Mouse (Mus musculus): ENCODE results near the gene Bicd2. TPM values are rescaled to one million over a fixed set of nuclear protein-coding genes. Genes with fewer than 3 reads are reported as not detected.

The Bicd2 gene
- 35.9 and 42.3 TPM in 2 replicates for polyA plus RNA-seq (2012; rRNA removed)

DNA sequence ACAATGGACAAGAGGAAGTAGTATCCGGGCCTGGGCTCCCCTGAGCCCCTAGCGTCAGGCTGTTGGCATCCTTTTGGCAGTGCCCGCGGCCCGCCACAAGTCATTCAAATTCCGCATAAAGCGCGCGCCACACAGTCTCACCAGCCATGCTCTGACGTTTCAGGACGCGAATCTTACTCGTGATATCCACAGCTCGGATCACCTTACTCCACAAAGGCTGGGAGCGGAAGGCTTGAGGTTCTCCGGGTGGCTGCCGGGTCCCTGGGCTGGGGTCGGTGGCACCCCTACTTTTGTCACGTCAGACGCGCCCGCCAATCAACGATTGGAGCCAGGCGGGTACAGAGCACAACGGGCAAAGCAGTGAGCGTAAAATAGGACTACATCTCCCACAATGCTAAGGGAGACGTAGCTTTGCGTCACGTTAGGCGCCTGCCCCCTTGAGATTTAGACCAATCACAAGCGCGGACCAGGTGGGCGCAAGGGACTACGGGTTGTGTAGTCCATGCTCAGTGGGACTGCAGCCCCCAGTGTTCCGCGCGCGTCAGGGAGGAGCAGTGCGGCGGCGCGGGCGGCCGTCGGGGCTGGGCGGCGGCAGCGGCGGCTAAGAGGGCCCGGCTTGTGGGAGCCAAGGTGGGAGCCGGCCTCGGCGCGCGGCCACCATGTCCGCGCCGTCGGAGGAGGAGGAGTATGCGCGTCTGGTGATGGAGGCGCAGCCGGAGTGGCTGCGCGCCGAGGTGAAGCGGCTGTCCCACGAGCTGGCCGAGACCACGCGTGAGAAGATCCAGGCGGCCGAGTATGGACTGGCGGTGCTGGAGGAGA, at the start of gene Bicd2:
TSS of gene Bicd2 (plus strand) at position 574 of the 819 bp plus-strand sequence.
- peak; percentile 100 for DNase-seq (ENCODE audit: low read depth)
- TF ChIP-seq CTCF (IDR thresholded peaks at IDR 0.05; ENCODE audit: borderline replicate concordance, extremely low read depth, insufficient read depth, insufficient read length) (peak; percentile 26; the same call in 1 of the 2 replicates), POLR2A (IDR thresholded peaks at IDR 0.05; ENCODE audit: borderline replicate concordance, extremely low read depth, insufficient read depth, insufficient read length, poor library complexity, severe bottlenecking) (peak; percentile 97)

DNA sequence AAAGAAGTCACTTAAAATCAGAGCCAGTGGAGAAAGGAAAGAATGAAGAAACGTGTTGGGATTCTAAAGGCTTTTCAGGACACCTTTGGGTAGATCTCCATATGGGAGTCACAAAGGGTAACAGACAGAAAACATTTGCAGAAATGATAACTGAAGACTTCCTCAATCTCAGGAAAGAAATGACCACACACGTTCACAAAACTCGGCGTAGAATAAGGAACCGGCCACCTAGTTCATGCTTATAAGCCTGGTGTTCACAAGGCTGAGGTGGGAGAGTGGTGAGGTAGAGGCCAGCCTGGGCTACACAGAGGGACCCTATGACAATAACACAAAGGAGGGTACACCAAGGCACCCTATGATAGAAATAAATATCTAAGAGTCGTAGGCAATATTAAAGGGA, 49.4 kb upstream of the Bicd2 start:
- no peak for DNase-seq (ENCODE audit: low read depth)
- no peak for TF ChIP-seq POLR2A (IDR thresholded peaks at IDR 0.05; ENCODE audit: borderline replicate concordance, extremely low read depth, insufficient read depth, insufficient read length, poor library complexity, severe bottlenecking)
- no peak for TF ChIP-seq CTCF (IDR thresholded peaks at IDR 0.05; ENCODE audit: borderline replicate concordance, extremely low read depth, insufficient read depth, insufficient read length)

DNA sequence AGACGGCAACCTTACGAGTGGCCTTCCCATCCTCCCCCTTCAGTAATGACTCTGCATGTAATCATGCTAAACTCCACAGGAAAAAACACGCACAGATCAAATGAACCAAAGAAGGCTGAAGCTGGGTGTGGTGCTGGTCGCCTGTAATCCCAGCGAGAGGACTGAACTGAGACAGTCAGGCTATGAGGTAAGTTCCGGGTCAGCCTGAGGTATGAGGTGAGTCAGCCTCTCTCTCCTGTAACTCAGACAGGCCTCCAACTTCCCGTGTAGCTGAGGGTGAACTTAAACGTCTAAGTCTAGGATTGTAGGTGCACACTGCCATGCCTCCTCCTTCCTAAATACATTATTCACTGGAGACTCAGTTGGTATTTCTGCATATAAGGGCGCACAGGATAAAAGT, 47.3 kb upstream of the Bicd2 start:
- no peak for DNase-seq (ENCODE audit: low read depth)
- TF ChIP-seq CTCF (IDR thresholded peaks at IDR 0.05; ENCODE audit: borderline replicate concordance, extremely low read depth, insufficient read depth, insufficient read length) (no peak), POLR2A (IDR thresholded peaks at IDR 0.05; ENCODE audit: borderline replicate concordance, extremely low read depth, insufficient read depth, insufficient read length, poor library complexity, severe bottlenecking) (no peak)

DNA sequence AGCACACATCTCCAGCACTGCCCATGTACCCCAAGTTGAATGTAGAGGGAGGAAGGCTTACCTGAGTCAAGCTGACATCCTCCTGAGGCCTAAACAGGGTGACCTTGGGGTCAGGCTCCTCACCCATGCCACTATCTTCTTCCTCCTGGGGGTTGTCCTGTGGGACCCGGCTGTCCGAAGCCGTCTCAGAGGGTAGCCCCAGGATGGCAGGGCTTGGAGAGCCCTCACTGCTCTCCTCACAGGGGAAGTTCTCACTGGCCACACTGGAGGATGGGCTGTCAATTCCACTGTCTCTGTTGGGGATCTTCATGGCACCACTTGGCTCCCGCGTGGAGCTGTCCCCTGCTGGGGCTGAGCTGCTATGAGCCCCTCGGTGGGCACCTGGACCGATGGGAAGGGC, 45.1 kb upstream of the Bicd2 start:
- no peak for DNase-seq (ENCODE audit: low read depth)
- TF ChIP-seq POLR2A (IDR thresholded peaks at IDR 0.05; ENCODE audit: borderline replicate concordance, extremely low read depth, insufficient read depth, insufficient read length, poor library complexity, severe bottlenecking) (no peak), CTCF (IDR thresholded peaks at IDR 0.05; ENCODE audit: borderline replicate concordance, extremely low read depth, insufficient read depth, insufficient read length) (no peak)

DNA sequence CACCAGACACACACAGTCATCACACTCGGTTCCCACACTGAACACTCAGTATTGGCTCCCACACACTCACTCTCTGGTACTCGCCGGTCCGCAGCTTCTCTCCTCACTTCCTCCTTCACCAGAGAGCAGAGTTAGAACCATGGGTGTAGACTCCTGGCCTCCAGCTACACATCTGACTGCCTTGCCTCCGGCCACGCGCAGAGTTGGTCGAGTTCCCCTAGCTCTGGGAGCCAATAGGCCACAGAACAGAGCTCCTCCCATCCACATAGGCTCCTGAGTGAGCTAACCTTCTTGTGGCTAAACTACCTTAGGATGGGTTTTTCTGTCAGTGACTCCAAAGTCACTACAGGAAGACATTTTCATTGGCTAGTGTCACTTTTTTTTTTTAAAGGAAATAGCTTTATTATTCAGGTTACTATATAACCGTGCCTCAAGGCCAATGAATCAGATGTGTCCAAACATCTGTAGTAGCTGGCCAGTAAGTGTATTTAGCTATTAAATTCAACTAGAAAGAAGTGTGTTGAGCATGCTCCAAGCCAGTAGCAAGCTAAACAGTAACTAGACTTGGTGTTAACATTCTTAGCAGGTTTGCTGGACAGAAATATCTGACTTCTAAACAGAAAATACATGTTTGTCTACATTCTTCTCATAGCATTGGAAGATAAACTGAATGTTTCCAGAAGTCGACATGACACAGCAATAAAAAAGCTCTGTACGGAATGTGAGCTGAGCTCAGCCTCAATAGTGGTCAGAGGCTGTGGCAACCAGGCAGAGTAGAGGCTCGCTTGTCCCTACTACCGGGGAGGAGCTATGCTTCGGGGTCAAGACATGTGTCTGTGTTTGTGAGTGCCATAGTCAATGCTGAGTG, 42.6 kb upstream of the Bicd2 start:
- TF ChIP-seq CTCF (IDR thresholded peaks at IDR 0.05; ENCODE audit: borderline replicate concordance, extremely low read depth, insufficient read depth, insufficient read length) (no peak), POLR2A (IDR thresholded peaks at IDR 0.05; ENCODE audit: borderline replicate concordance, extremely low read depth, insufficient read depth, insufficient read length, poor library complexity, severe bottlenecking) (no peak)
- no peak for DNase-seq (ENCODE audit: low read depth)

DNA sequence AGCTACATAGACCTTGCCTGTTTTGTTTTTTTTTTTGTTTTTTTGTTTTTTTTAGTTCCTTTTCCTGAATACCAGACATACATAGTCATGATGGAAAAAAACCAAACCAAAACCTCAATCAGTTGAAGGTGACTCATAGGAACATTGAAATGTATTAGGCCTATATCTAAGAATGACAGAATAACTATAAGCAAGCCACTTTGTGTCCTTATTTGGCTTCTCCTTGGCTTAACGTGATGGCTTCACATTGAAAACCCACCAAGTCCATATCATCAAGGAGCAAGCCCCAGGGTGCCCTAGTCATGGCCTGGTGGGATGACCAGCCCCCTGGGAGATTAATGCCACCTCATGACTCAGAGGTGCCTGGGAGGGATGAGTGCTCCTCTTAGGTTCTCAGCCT, 40.6 kb upstream of the Bicd2 start:
- no peak for DNase-seq (ENCODE audit: low read depth)
- TF ChIP-seq POLR2A (IDR thresholded peaks at IDR 0.05; ENCODE audit: borderline replicate concordance, extremely low read depth, insufficient read depth, insufficient read length, poor library complexity, severe bottlenecking) (no peak), CTCF (IDR thresholded peaks at IDR 0.05; ENCODE audit: borderline replicate concordance, extremely low read depth, insufficient read depth, insufficient read length) (no peak)

DNA sequence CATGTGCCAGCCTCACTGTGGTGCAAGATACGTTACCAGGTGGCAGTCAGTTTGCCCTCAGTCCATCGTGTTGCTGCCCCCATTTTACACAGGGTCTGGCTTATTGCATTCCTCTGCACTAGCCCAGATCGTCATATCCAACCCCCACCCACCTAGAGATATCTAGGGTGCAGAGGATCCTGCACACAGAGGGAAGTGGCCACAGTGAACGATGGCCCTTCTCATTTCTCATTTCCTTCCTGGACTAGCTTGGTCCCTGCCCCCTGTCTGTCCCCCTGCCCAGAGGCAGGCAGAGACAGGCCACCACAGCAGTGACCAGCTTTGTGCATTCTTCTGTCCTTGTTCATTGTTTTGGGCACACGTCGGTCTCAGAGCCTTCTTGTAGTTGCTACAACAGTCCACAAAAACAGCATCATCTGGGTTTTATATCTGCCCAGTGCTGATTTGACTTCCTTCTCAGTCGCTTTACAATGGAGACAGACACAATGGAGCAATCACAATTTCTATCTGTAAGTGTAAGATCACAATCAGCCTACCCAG, 34.5 kb upstream of the Bicd2 start:
- no peak for DNase-seq (ENCODE audit: low read depth)
- no peak for TF ChIP-seq CTCF (IDR thresholded peaks at IDR 0.05; ENCODE audit: borderline replicate concordance, extremely low read depth, insufficient read depth, insufficient read length)
- TF ChIP-seq POLR2A (IDR thresholded peaks at IDR 0.05; ENCODE audit: borderline replicate concordance, extremely low read depth, insufficient read depth, insufficient read length, poor library complexity, severe bottlenecking): no peak

DNA sequence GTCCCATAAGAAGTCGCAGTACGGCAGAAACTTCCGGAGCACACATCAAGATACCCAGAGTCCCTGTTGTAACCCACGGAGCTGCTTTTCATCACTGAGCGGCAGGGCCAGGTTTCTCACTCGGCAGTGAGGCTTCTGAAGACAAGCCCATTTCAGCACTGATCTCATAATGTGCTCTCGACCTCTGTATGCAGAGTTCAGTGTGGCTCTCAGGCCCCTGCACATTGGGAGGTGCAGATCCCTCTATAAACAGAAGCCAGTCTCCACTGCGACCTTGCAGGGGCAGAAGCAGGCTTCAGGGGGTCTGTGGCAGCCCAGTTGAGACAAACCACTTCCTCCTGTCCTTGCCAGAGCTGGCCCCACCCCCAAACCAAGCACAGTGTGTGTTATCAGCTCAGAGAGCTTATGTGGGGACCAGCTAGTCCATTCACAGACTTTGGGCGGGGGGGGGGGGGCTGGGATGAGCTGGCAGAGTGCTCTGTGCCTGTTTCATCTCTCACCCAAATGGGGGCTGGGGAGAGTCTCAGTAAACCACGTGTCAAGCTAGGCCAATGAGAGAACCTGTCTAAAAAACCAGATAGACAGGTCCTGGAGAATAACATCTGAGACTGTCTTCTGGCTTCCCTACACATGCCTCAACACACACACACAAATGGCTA, 33.9 kb upstream of the Bicd2 start:
- no peak for DNase-seq (ENCODE audit: low read depth)
- TF ChIP-seq POLR2A (IDR thresholded peaks at IDR 0.05; ENCODE audit: borderline replicate concordance, extremely low read depth, insufficient read depth, insufficient read length, poor library complexity, severe bottlenecking) (no peak), CTCF (IDR thresholded peaks at IDR 0.05; ENCODE audit: borderline replicate concordance, extremely low read depth, insufficient read depth, insufficient read length) (no peak)

DNA sequence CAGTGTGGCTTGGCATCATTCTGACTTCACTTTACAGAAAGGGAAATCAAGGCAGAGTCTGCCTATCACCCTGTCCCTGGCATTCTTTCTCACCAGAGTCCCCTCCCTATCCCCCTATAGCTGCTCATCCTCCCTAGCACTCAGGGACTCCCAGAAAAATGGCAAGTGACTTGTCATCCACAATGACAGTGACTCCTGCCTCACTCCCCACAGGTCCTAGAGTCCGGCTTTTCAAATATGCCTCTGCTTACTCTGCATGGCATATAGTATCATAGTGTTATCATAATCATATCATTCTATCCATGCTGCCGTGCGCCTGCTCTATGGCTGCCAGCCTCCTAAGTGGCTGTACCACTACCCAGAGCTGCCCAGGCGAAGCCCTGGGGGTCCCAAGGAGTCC, 33.2 kb upstream of the Bicd2 start:
- TF ChIP-seq CTCF (IDR thresholded peaks at IDR 0.05; ENCODE audit: borderline replicate concordance, extremely low read depth, insufficient read depth, insufficient read length): no peak
- TF ChIP-seq POLR2A (IDR thresholded peaks at IDR 0.05; ENCODE audit: borderline replicate concordance, extremely low read depth, insufficient read depth, insufficient read length, poor library complexity, severe bottlenecking): no peak
- no peak for DNase-seq (ENCODE audit: low read depth)

DNA sequence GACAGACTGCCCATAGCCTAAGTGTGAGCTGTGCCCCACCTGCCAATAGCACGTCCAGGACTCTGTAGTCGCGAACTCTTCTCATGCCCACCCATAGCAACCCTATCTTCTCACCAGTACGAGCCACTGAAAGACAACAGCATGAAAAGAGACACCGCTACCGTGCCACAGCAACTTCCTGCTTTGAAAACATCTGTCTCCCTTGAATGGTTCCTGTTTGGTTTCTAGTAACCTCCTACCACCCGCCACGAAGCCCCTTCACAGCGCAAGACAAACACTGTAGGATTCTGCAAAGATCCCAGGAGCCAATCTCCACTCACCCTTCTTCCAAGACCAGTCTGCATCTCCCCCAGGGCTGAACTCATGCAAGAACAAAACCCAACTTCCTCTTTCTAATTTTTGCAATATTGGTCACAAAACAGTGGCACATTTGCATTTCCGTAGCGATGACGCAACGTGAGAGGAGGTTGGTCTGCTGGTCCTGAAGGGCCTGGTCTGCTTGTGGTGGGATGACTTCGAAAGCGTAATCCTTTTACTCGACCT, 32.5 kb upstream of the Bicd2 start:
- TF ChIP-seq POLR2A (IDR thresholded peaks at IDR 0.05; ENCODE audit: borderline replicate concordance, extremely low read depth, insufficient read depth, insufficient read length, poor library complexity, severe bottlenecking) (no peak), CTCF (IDR thresholded peaks at IDR 0.05; ENCODE audit: borderline replicate concordance, extremely low read depth, insufficient read depth, insufficient read length) (no peak)
- DNase-seq (ENCODE audit: low read depth): no peak

Measured in brain, embryonic 14.5 days (tissue).